In genomic region chr11:119435880-119436872, GRCm38 (mm10) we compare ENCODE assay signal across 8 mouse cellular contexts. TPM values are rescaled to one million over a fixed set of nuclear protein-coding genes. Genes with fewer than 3 reads are reported as not detected.
DNase-seq lines count a peak whose midpoint lies in the region; ATAC-seq and TF ChIP-seq lines count a peak whose summit lies in the region.

No protein-coding gene starts in this region.

- no peak overlapping the region for H3K4me3 ChIP-seq in lung, adult 2 months (replicated peaks; ENCODE audit: extremely low read depth, low read depth, low read length)
- no peak overlapping the region for H3K4me3 ChIP-seq in forebrain, embryonic 11.5 days (ENCODE audit: low read depth, low read length)

- no peaks in the 10 kb centered on the region for H3K4me1 ChIP-seq in lung, adult 2 months (ENCODE audit: control insufficient read depth, insufficient read depth, low read length)
- H3K4me1 ChIP-seq in forebrain, embryonic 11.5 days (replicated peaks; ENCODE audit: control insufficient read depth, insufficient read depth, low read length) = no peaks in the 10 kb centered on the region

- WGBS in lung, adult 2 months = 78% methylated on average over 19 of the region's 19 CpGs
- 80% methylated on average over 19 of the region's 19 CpGs for WGBS in forebrain, embryonic 11.5 days

- H3K4me2 ChIP-seq in forebrain, embryonic 11.5 days (ENCODE audit: low read depth, low read length, severe bottlenecking) = no peak overlapping the region

- no peaks in the 10 kb centered on the region for H3K9me3 ChIP-seq in forebrain, embryonic 11.5 days (ENCODE audit: control insufficient read depth, low read length)

- no peak for TF ChIP-seq POLR2A in lung, adult 2 months (IDR thresholded peaks at IDR 0.05; ENCODE audit: borderline replicate concordance, extremely low read depth, low read depth, low read length)

- no peaks in the 10 kb centered on the region for H3K36me3 ChIP-seq in forebrain, embryonic 11.5 days (ENCODE audit: control insufficient read depth, insufficient read depth, low read length)

- ATAC-seq in forebrain, embryonic 11.5 days (replicated peaks; ENCODE audit: low FRiP score) = no peak

- no peak overlapping the region for H3K27ac ChIP-seq in forebrain, embryonic 11.5 days (ENCODE audit: low read depth, low read length)

- no peak overlapping the region for H3K9ac ChIP-seq in forebrain, embryonic 11.5 days (ENCODE audit: low read length)

- peak; percentile 47 to 50 for DNase-seq in cerebellum, postnatal 10 days
- no peak for DNase-seq in cerebellum, adult 8-10 months
- peak; percentile 41 for DNase-seq in lung, postnatal 10 days
- no peak for DNase-seq in lung, adult 2 months
- peak; percentile 54 for DNase-seq in kidney, adult 9 months
- DNase-seq in spleen, adult 18-20 months = peak; percentile 51 to 59
- DNase-seq in urinary bladder, postnatal 25 days (ENCODE audit: low spot score) = no peak
- DNase-seq in forebrain, embryonic 11.5 days (ENCODE audit: low spot score) = no peak

- H3K27me3 ChIP-seq in forebrain, embryonic 11.5 days (ENCODE audit: control insufficient read depth, insufficient read depth, low read length) = no peaks in the 10 kb centered on the region

- TF ChIP-seq CTCF in lung, adult 2 months (IDR thresholded peaks at IDR 0.05; ENCODE audit: insufficient read depth, low read length) = no peak

RNA-seq across cellular contexts. Expression of gene Rnf213, which starts 43.3 kb away (rescaled TPM):
- polyA plus RNA-seq in lung, adult 2 months (2012; rRNA removed) = 19.5 and 24.3 TPM in 2 replicates
- 1.8 and 2.1 TPM in 2 replicates for polyA plus RNA-seq in forebrain, embryonic 11.5 days (2014; fragmentation: Nextera tagmentation; extraction: Ambion mirVana)

RNA-seq across cellular contexts. Expression of gene Endov, which starts 55.0 kb away (rescaled TPM):
- polyA plus RNA-seq in lung, adult 2 months (2012; rRNA removed) = 16.0 and 21.9 TPM in 2 replicates
- 18.4 and 21.0 TPM in 2 replicates for polyA plus RNA-seq in forebrain, embryonic 11.5 days (2014; fragmentation: Nextera tagmentation; extraction: Ambion mirVana)

Comparison
In these comparisons a context has a peak if more than half of its experiments do, and no peak if none do; other contexts are left out.
1. DNase-seq: peak in cerebellum, postnatal 10 days (2 of 2), lung, postnatal 10 days (single experiment), kidney, adult 9 months (single experiment) and spleen, adult 18-20 months (2 of 2); none in cerebellum, adult 8-10 months (single experiment), lung, adult 2 months (single experiment), urinary bladder, postnatal 25 days (single experiment) and forebrain, embryonic 11.5 days (single experiment).